ENCODE assay signal across 22 mouse cellular contexts in the genomic region with DNA sequence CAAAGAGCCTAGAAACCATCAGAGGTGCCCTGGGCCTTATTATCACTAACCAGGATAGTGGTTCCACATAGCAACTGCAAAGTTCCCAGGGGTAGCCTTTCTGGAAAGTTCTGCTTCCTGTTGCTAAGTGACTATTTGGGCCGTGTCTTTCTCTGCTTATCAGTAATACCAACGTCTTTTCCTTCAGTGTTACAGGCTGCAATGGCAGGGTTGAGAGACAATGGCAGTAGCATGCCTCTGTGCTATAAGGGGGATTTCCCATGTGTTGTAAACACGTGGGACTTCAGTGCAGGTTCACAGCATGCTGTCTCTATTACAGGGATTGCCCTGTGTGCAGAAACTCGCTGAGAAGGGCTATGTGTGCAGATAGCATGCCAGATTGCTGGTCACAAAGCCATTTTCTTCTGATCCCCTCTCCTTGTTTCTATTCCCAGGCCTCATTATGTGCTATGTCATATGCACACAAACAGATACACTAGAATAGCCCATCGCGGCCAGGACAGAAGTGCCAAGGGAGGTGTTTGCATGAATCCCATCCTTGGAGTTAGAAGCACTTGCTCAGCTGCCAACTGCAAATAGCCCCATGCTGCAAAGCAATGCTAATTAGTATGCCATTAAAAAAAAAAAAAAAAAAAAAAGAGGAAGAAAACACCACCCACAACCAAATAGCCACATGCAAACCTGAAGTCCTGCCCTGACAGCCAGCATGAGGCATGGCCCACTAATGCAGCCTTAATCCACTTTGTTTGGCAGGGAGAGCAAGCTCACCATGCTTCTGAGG.
DNase-seq lines count a peak whose midpoint lies in the region; ATAC-seq and TF ChIP-seq lines count a peak whose summit lies in the region.
"Had no signal": no experiment of that assay in that cellular context is flagged by ENCODE, and none has a peak within 500 bp of the region (broad histone marks: within the 10 kb centered on the region; RNA-seq: fewer than 3 reads in every experiment).

No protein-coding gene starts in this region.

- TF ChIP-seq POLR2A in CH12.LX (IDR thresholded peaks at IDR 0.05; ENCODE audit: low read depth, low read length): no peak

- TF ChIP-seq RAD21 in CH12.LX (IDR thresholded peaks at IDR 0.05; ENCODE audit: low read depth, low read length): no peak

- H3K27me3 ChIP-seq in forebrain, embryonic 16.5 days (replicated peaks; ENCODE audit: control insufficient read depth, insufficient read depth, low read length): no peaks in the 10 kb centered on the region
- no peaks in the 10 kb centered on the region; the same call in 1 of the 2 replicates for H3K27me3 ChIP-seq in forebrain, embryonic 11.5 days (ENCODE audit: control insufficient read depth, insufficient read depth, low read length)
- peaks cover 6% of the 10 kb centered on the region for H3K27me3 ChIP-seq in CH12.LX (replicated peaks)

- H3K27ac ChIP-seq in forebrain, embryonic 16.5 days (ENCODE audit: low read length): no peak overlapping the region
- no peak overlapping the region for H3K27ac ChIP-seq in forebrain, embryonic 11.5 days (ENCODE audit: low read depth, low read length)
- no peak overlapping the region for H3K27ac ChIP-seq in CH12.LX (ENCODE audit: insufficient read depth, low read depth)
- H3K27ac ChIP-seq: embryonic facial prominence, embryonic 10.5 days; limb, embryonic 10.5 days; macrophage; midbrain, embryonic 12.5 days had no signal

- no peak for DNase-seq in forebrain, embryonic 11.5 days (ENCODE audit: low spot score)
- DNase-seq in CH12.LX (ENCODE audit: extremely low read depth): peak; percentile 34
- no peak for DNase-seq in retina, postnatal 1 day
- DNase-seq in urinary bladder, adult 2 months (ENCODE audit: low spot score): no peak
- DNase-seq: adrenal gland, postnatal 36 days; B cell, adult 2 months; cerebellum, adult 11 months; cerebellum, adult 9-11 months; gastrocnemius, postnatal 14 days; heart, adult 18-20 months; heart, postnatal 10 days; liver had no signal

- H3K4me3 ChIP-seq in forebrain, embryonic 16.5 days (replicated peaks; ENCODE audit: low read length): no peak overlapping the region
- no peak overlapping the region for H3K4me3 ChIP-seq in forebrain, embryonic 11.5 days (ENCODE audit: low read depth, low read length)
- no peak overlapping the region for H3K4me3 ChIP-seq in CH12.LX (replicated peaks in 1 of 3; ENCODE audit: low read depth in 2 of 3, low read length in 2 of 3, poor library complexity in 1 of 3)
- H3K4me3 ChIP-seq: embryonic facial prominence, embryonic 10.5 days; heart, embryonic 12.5 days; limb, embryonic 10.5 days; midbrain, embryonic 12.5 days had no signal

- in situ Hi-C loops in CH12.LX (cut with MboI; ENCODE audit: low pct_ligation_motif_present, low pct_unique_long_range_greater_than_20kb, low sequenced_read_pairs): no loop called here

- no peak for TF ChIP-seq EP300 in CH12.LX (IDR thresholded peaks at IDR 0.05; ENCODE audit: low read length)

- dilution Hi-C loops in CH12.LX (cut with MboI; ENCODE audit: extremely low pct_ligation_motif_present, extremely low pct_unique_long_range_greater_than_20kb, low sequenced_read_pairs): no loop called here

- H3K4me1 ChIP-seq in forebrain, embryonic 16.5 days (replicated peaks; ENCODE audit: control insufficient read depth, insufficient read depth, low read length): peaks cover 9% of the 10 kb centered on the region
- H3K4me1 ChIP-seq in forebrain, embryonic 11.5 days (replicated peaks; ENCODE audit: control insufficient read depth, insufficient read depth, low read length): peaks cover 4% of the 10 kb centered on the region; the same call in 1 of the 2 replicates
- peaks cover 2 to 15% of the 10 kb centered on the region in 2 experiments; a peak in 3 of 4 replicates for H3K4me1 ChIP-seq in CH12.LX (ENCODE audit: control insufficient read depth in 1 of 2, insufficient read depth in 2 of 2)

- H3K36me3 ChIP-seq in forebrain, embryonic 16.5 days (ENCODE audit: control insufficient read depth, insufficient read depth): no peaks in the 10 kb centered on the region
- H3K36me3 ChIP-seq in forebrain, embryonic 11.5 days (ENCODE audit: control insufficient read depth, insufficient read depth, low read length): no peaks in the 10 kb centered on the region
- no peaks in the 10 kb centered on the region for H3K36me3 ChIP-seq in CH12.LX (replicated peaks in 1 of 2; ENCODE audit: control insufficient read depth in 1 of 2, insufficient read depth in 1 of 2, low read length in 1 of 2)
- H3K36me3 ChIP-seq: midbrain, embryonic 12.5 days had no signal

- H3K9ac ChIP-seq in forebrain, embryonic 16.5 days (replicated peaks; ENCODE audit: low read depth, low read length): no peak overlapping the region
- no peak overlapping the region for H3K9ac ChIP-seq in forebrain, embryonic 11.5 days (ENCODE audit: low read length)
- H3K9ac ChIP-seq in CH12.LX (ENCODE audit: insufficient read depth, low read depth): no peak overlapping the region
- H3K9ac ChIP-seq: heart, embryonic 12.5 days; midbrain, embryonic 12.5 days had no signal

- WGBS in forebrain, embryonic 16.5 days: 32% methylated on average over 6 of the region's 6 CpGs
- 68% methylated on average over 6 of the region's 6 CpGs for WGBS in forebrain, embryonic 11.5 days

- H3K79me2 ChIP-seq in CH12.LX (replicated peaks; ENCODE audit: control insufficient read depth, extremely low read depth, insufficient read depth, poor library complexity, severe bottlenecking): no peaks in the 10 kb centered on the region

- no peak for TF ChIP-seq CTCF in CH12.LX (conservative IDR thresholded peaks at IDR 0.05 in 1 of 2, IDR thresholded peaks at IDR 0.05 in 1 of 2; ENCODE audit: low read depth in 2 of 2, low read length in 2 of 2)

- no peaks in the 10 kb centered on the region for H3K9me3 ChIP-seq in forebrain, embryonic 16.5 days (ENCODE audit: control insufficient read depth, low read length)
- no peaks in the 10 kb centered on the region for H3K9me3 ChIP-seq in forebrain, embryonic 11.5 days (ENCODE audit: control insufficient read depth, low read length)
- H3K9me3 ChIP-seq in CH12.LX (replicated peaks; ENCODE audit: low read length): no peaks in the 10 kb centered on the region
- H3K9me3 ChIP-seq: embryonic facial prominence, embryonic 10.5 days; heart, embryonic 12.5 days; limb, embryonic 10.5 days; midbrain, embryonic 12.5 days had no signal

- ATAC-seq in forebrain, embryonic 16.5 days: peak; percentile 39; the same call in 1 of the 2 replicates
- ATAC-seq in forebrain, embryonic 11.5 days (replicated peaks; ENCODE audit: low FRiP score): no peak
- peak; percentile 51 for ATAC-seq in common myeloid progenitor, adult 5-6 weeks (replicated peaks; ENCODE audit: low read depth, poor library complexity, severe bottlenecking)
- peak; percentile 19; the same call in 1 of the 2 replicates for ATAC-seq in megakaryocyte, adult 5-6 weeks (ENCODE audit: poor library complexity, severe bottlenecking)
- ATAC-seq in activated CD4-positive, CD25-positive, alpha-beta regulatory T cell, adult 4 months: no peak
- ATAC-seq: intestine, postnatal 0 days had no signal

- H3K4me2 ChIP-seq in forebrain, embryonic 16.5 days (ENCODE audit: low read length): no peak overlapping the region
- H3K4me2 ChIP-seq in forebrain, embryonic 11.5 days (ENCODE audit: low read depth, low read length, severe bottlenecking): no peak overlapping the region
- H3K4me2 ChIP-seq in CH12.LX (ENCODE audit: insufficient read depth, low read depth, poor library complexity, severe bottlenecking): no peak overlapping the region
- H3K4me2 ChIP-seq: heart, embryonic 12.5 days; midbrain, embryonic 12.5 days had no signal

TF ChIP-seq in CH12.LX, 34 proteins besides CTCF, POLR2A, EP300 and RAD21:
- TF ChIP-seq ZNF384 (IDR thresholded peaks at IDR 0.05; ENCODE audit: low read depth, low read length): peak; percentile 67
- TF ChIP-seq HCFC1 (IDR thresholded peaks at IDR 0.05; ENCODE audit: low read depth, low read length): no peak
- no peak for TF ChIP-seq ELF1 (IDR thresholded peaks at IDR 0.05; ENCODE audit: low read depth, low read length)
- TF ChIP-seq USF2 (conservative IDR thresholded peaks at IDR 0.05; ENCODE audit: low read depth, low read length): no peak
- TF ChIP-seq JUND (conservative IDR thresholded peaks at IDR 0.05; ENCODE audit: low read depth, low read length): no peak
- TF ChIP-seq USF1 (IDR thresholded peaks at IDR 0.05; ENCODE audit: low read depth, low read length): no peak
- TF ChIP-seq BHLHE40 (IDR thresholded peaks at IDR 0.05; ENCODE audit: low read depth, low read length): peak; percentile 39
- no peak for TF ChIP-seq IRF4 (IDR thresholded peaks at IDR 0.05; ENCODE audit: low read depth, low read length)
- no peak for TF ChIP-seq E2F4 (IDR thresholded peaks at IDR 0.05; ENCODE audit: insufficient replicate concordance, low read depth, low read length)
- peak; percentile 44; the same call in 1 of the 2 replicates for TF ChIP-seq MAX (IDR thresholded peaks at IDR 0.05; ENCODE audit: low read length)
- no peak for TF ChIP-seq UBTF (IDR thresholded peaks at IDR 0.05; ENCODE audit: low read depth, low read length)
- no peak for TF ChIP-seq MAZ (IDR thresholded peaks at IDR 0.05; ENCODE audit: low read depth, low read length)
- no peak for TF ChIP-seq TCF12 (IDR thresholded peaks at IDR 0.05; ENCODE audit: low read depth, low read length)
- no peak for TF ChIP-seq SMC3 (IDR thresholded peaks at IDR 0.05; ENCODE audit: low read depth, low read length)
- no peak for TF ChIP-seq MXI1 (IDR thresholded peaks at IDR 0.05; ENCODE audit: low read depth, low read length)
- TF ChIP-seq ZKSCAN1 (IDR thresholded peaks at IDR 0.05; ENCODE audit: borderline replicate concordance, low read depth, low read length): no peak
- no peak for TF ChIP-seq MYC (IDR thresholded peaks at IDR 0.05; ENCODE audit: low read depth, low read length)
- TF ChIP-seq POLR2AphosphoS2 (IDR thresholded peaks at IDR 0.05; ENCODE audit: low read depth, low read length): no peak
TF ChIP-seq in CH12.LX: peak in this region for 3.

Comparison
In these comparisons a context has a peak if more than half of its experiments do, and no peak if none do; other contexts are left out.
1. ATAC-seq: peak in forebrain, embryonic 16.5 days (single experiment), common myeloid progenitor, adult 5-6 weeks (single experiment) and megakaryocyte, adult 5-6 weeks (single experiment); none in forebrain, embryonic 11.5 days (single experiment) and activated CD4-positive, CD25-positive, alpha-beta regulatory T cell, adult 4 months (single experiment).